Mouse (Mus musculus) liver, postnatal 0 days (tissue): ENCODE data around the gene Styx.

Experiments used
- CTCF ChIP-seq: sonication (generic); IDR thresholded peaks from 2 replicates; pipeline ENCODE4 v1.5.1; 2016; ENCODE audit warnings: antibody characterized with exemption, low read depth
- EP300 ChIP-seq: IDR thresholded peaks from 2 replicates; pipeline ENCODE4 v1.6.1; 2016; ENCODE audit warnings: antibody characterized with exemption, low read depth, mild to moderate bottlenecking

DNA sequence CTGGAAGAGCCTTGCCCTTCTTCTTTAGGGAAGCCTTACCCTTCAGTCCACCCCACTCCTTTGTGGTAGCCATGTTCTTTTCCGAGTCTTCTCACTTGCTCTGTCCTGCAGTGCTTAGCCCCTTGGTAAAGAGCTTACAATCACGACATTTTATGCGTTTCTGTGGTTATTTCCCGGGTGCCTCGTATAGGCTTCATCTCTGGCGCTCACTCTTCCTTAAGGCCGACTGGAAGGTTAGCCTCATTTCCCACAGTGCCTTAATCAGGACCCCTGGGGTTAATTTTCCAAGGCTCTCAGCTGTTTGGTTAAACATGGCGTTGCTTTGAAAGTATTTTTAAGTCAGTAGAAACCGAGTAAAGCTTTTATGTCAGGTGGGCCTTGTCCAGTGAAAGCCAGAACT, 88.5 kb downstream of the Styx start:
- no peak for TF ChIP-seq CTCF
- TF ChIP-seq EP300: no peak
